Mouse (Mus musculus): Measurements from ENCODE around the gene Taf6l. TPM values are rescaled to one million over a fixed set of nuclear protein-coding genes. Genes with fewer than 3 reads are reported as not detected.

Taf6l gene
- polyA plus RNA-seq (2015; fragmentation: Nextera tagmentation; extraction: Ambion mirVana), result 28.4 and 28.6 TPM in 2 replicates

GRCm38 (mm10) chr19:8786008-8786781, at the start of gene Taf6l:
Taf6l (minus strand) TSS chr19:8786417.
- H3K27me3 ChIP-seq (ENCODE audit: insufficient read depth, low read length), result no peaks in the 10 kb centered on the region
- H3K36me3 ChIP-seq (ENCODE audit: insufficient read depth, low read length), result 0 out of 2 replicates have a peak, but pooled peaks cover 6% of the 10 kb centered on the region
- H3K9ac ChIP-seq (ENCODE audit: low read depth, low read length), result peak within 1 kb of the TSS; percentile 66
- peak within 1 kb of the TSS; percentile 72 for H3K4me3 ChIP-seq (replicated peaks; ENCODE audit: low read depth, low read length)
- H3K9me3 ChIP-seq (replicated peaks; ENCODE audit: low read length), result no peaks in the 10 kb centered on the region
- H3K27ac ChIP-seq, result peak within 1 kb of the TSS; percentile 87
- DNase-seq (ENCODE audit: low spot score) (peak; percentile 98), ATAC-seq (replicated peaks; ENCODE audit: low FRiP score, low read depth) (peak; percentile 99)
- peak; percentile 40; the same call in 1 of the 2 replicates for TF ChIP-seq CTCF (IDR thresholded peaks at IDR 0.05; ENCODE audit: low read depth)
- under 1% methylated on average over 32 of the region's 32 CpGs for WGBS
- peak within 1 kb of the TSS; percentile 68 for H3K4me2 ChIP-seq (ENCODE audit: low read length)
- H3K4me1 ChIP-seq (replicated peaks; ENCODE audit: insufficient read depth, low read length), result no peaks in the 10 kb centered on the region; the same call in 1 of the 2 replicates

GRCm38 (mm10) chr19:8832971-8833370, 46.8 kb upstream of the Taf6l start:
- WGBS, result 95% methylated on average over 4 of the region's 4 CpGs
- Histone ChIP-seq H3K9me3 (replicated peaks; ENCODE audit: low read length) (no peaks in the 10 kb centered on the region), H3K4me3 (replicated peaks; ENCODE audit: low read depth, low read length) (no peak overlapping the region), H3K27ac (no peak overlapping the region), H3K27me3 (ENCODE audit: insufficient read depth, low read length) (no peaks in the 10 kb centered on the region), H3K4me1 (replicated peaks; ENCODE audit: insufficient read depth, low read length) (no peaks in the 10 kb centered on the region; the same call in 1 of the 2 replicates), H3K4me2 (ENCODE audit: low read length) (no peak overlapping the region), H3K9ac (ENCODE audit: low read depth, low read length) (no peak overlapping the region), H3K36me3 (ENCODE audit: insufficient read depth, low read length) (peaks cover 61% of the 10 kb centered on the region)
- TF ChIP-seq CTCF (IDR thresholded peaks at IDR 0.05; ENCODE audit: low read depth), result no peak
- no peak for ATAC-seq (replicated peaks; ENCODE audit: low FRiP score, low read depth)
- no peak for DNase-seq (ENCODE audit: low spot score)

- Histone ChIP-seq H3K27me3 (ENCODE audit: insufficient read depth, low read length) (no peaks in the 10 kb centered on the region), H3K9ac (ENCODE audit: low read depth, low read length) (no peak overlapping the region), H3K9me3 (replicated peaks; ENCODE audit: low read length) (no peaks in the 10 kb centered on the region), H3K4me3 (replicated peaks; ENCODE audit: low read depth, low read length) (no peak overlapping the region), H3K4me2 (ENCODE audit: low read length) (no peak overlapping the region), H3K4me1 (replicated peaks; ENCODE audit: insufficient read depth, low read length) (no peaks in the 10 kb centered on the region), H3K36me3 (ENCODE audit: insufficient read depth, low read length) (peaks cover 73% of the 10 kb centered on the region), H3K27ac (no peak overlapping the region)
- no peak for TF ChIP-seq CTCF (IDR thresholded peaks at IDR 0.05; ENCODE audit: low read depth)
- ATAC-seq (replicated peaks; ENCODE audit: low FRiP score, low read depth) (no peak), DNase-seq (ENCODE audit: low spot score) (no peak)
- WGBS, result 88% methylated on average over 11 of the region's 11 CpGs
Observed at GRCm38 (mm10) chr19:8831262-8831661, 45.0 kb upstream of the Taf6l start.

- no peak for TF ChIP-seq CTCF (IDR thresholded peaks at IDR 0.05; ENCODE audit: low read depth)
Observed at GRCm38 (mm10) chr19:8830664-8831063, 44.4 kb upstream of the Taf6l start.

GRCm38 (mm10) chr19:8829660-8830059, 43.4 kb upstream of the Taf6l start, which contains the start of gene AC129217.1:
AC129217.1 (plus strand) TSS chr19:8829773.
- H3K27ac ChIP-seq, result no peak within 1 kb of the TSS
- no peak within 1 kb of the TSS for H3K9ac ChIP-seq (ENCODE audit: low read depth, low read length)
- H3K27me3 ChIP-seq (ENCODE audit: insufficient read depth, low read length), result no peaks in the 10 kb centered on the region
- 90% methylated on average over 8 of the region's 8 CpGs for WGBS
- no peak within 1 kb of the TSS for H3K4me3 ChIP-seq (replicated peaks; ENCODE audit: low read depth, low read length)
- no peak for TF ChIP-seq CTCF (IDR thresholded peaks at IDR 0.05; ENCODE audit: low read depth)
- no peak for DNase-seq (ENCODE audit: low spot score)
- no peaks in the 10 kb centered on the region for H3K9me3 ChIP-seq (replicated peaks; ENCODE audit: low read length)
- ATAC-seq (replicated peaks; ENCODE audit: low FRiP score, low read depth), result no peak
- H3K36me3 ChIP-seq (ENCODE audit: insufficient read depth, low read length), result peaks cover 88% of the 10 kb centered on the region
- no peaks in the 10 kb centered on the region for H3K4me1 ChIP-seq (replicated peaks; ENCODE audit: insufficient read depth, low read length)
- H3K4me2 ChIP-seq (ENCODE audit: low read length), result no peak within 1 kb of the TSS

More at GRCm38 (mm10) chr19:8830664-8831063, 44.4 kb upstream of the Taf6l start:
- WGBS, result 90% methylated on average over 8 of the region's 8 CpGs
- Histone ChIP-seq H3K36me3 (ENCODE audit: insufficient read depth, low read length) (peaks cover 79% of the 10 kb centered on the region), H3K4me1 (replicated peaks; ENCODE audit: insufficient read depth, low read length) (no peaks in the 10 kb centered on the region), H3K9me3 (replicated peaks; ENCODE audit: low read length) (no peaks in the 10 kb centered on the region), H3K9ac (ENCODE audit: low read depth, low read length) (no peak overlapping the region), H3K27ac (no peak overlapping the region), H3K27me3 (ENCODE audit: insufficient read depth, low read length) (no peaks in the 10 kb centered on the region), H3K4me3 (replicated peaks; ENCODE audit: low read depth, low read length) (no peak overlapping the region), H3K4me2 (ENCODE audit: low read length) (no peak overlapping the region)
- ATAC-seq (replicated peaks; ENCODE audit: low FRiP score, low read depth) (no peak), DNase-seq (ENCODE audit: low spot score) (no peak)

GRCm38 (mm10) chr19:8822696-8823095, 36.5 kb upstream of the Taf6l start:
- ATAC-seq (replicated peaks; ENCODE audit: low FRiP score, low read depth), result no peak
- H3K4me3 ChIP-seq (replicated peaks; ENCODE audit: low read depth, low read length), result peak overlapping the region; percentile 8; the same call in 1 of the 2 replicates
- H3K27me3 ChIP-seq (ENCODE audit: insufficient read depth, low read length), result no peaks in the 10 kb centered on the region
- peaks cover 45% of the 10 kb centered on the region for H3K36me3 ChIP-seq (ENCODE audit: insufficient read depth, low read length)
- H3K27ac ChIP-seq, result no peak overlapping the region
- peak overlapping the region; percentile 73 for H3K4me2 ChIP-seq (ENCODE audit: low read length)
- 61% methylated on average over 8 of the region's 8 CpGs for WGBS
- TF ChIP-seq CTCF (IDR thresholded peaks at IDR 0.05; ENCODE audit: low read depth), result no peak
- DNase-seq (ENCODE audit: low spot score), result no peak
- no peaks in the 10 kb centered on the region for H3K9me3 ChIP-seq (replicated peaks; ENCODE audit: low read length)
- no peak overlapping the region for H3K9ac ChIP-seq (ENCODE audit: low read depth, low read length)
- no peaks in the 10 kb centered on the region; the same call in none of the 2 replicates for H3K4me1 ChIP-seq (replicated peaks; ENCODE audit: insufficient read depth, low read length)
